Mouse (Mus musculus) left cerebral cortex, postnatal 36 days (tissue): ENCODE results near the gene Amfr. TPM values are rescaled to one million over a fixed set of nuclear protein-coding genes. Genes with fewer than 3 reads are reported as not detected.
"Not testable (repeated sequence)": the region's sequence is repeated elsewhere in the genome, so short reads cannot be mapped to it uniquely, and the experiment has no call there.

ENCODE experiments used
- DNase-seq, 2 experiments: peaks; one replicate each; pipeline ENCODE4 v3.0.0; 2021 to 2022; ENCODE audit warnings: low spot score in 2 of 2, mixed read lengths in 1 of 2
- intact Hi-C: fragments of 180-260 bp; cut with DNase I; formaldehyde crosslinking; loops from one replicate; pipeline ENCODE4 v1.15.1; 2025
- total RNA-seq, 2 experiments: library from RNA; stranded (reverse); gene quantifications; 2 replicates each; pipeline ENCODE4 v1.2.3; 2021

Amfr gene
- total RNA-seq = 100 to 1,000 TPM; 111 to 123 TPM

- intact Hi-C loops = no loop called here
- DNase-seq = peak; percentile 63 to 77
These were observed at the start of gene Amfr for GRCm38 (mm10) chr8:94012013-94012951. Amfr (minus strand) TSS chr8:94012842.

- intact Hi-C loops = no loop called here
These were observed 44.7 kb upstream of the Amfr start for GRCm38 (mm10) chr8:94057157-94057854.

GRCm38 (mm10) chr8:94052696-94053095, 40.1 kb upstream of the Amfr start:
- DNase-seq = no peak
- intact Hi-C loops = no loop called here

More at GRCm38 (mm10) chr8:94057157-94057854, 44.7 kb upstream of the Amfr start:
- DNase-seq = peak in 1 of 2 experiments; percentile 28

GRCm38 (mm10) chr8:94047845-94048244, 35.2 kb upstream of the Amfr start:
- DNase-seq = no peak
- intact Hi-C loops = no loop called here

GRCm38 (mm10) chr8:94037806-94038205, 25.2 kb upstream of the Amfr start:
- peak in 1 of 2 experiments; percentile 15 for DNase-seq
- intact Hi-C loops = no loop called here

GRCm38 (mm10) chr8:94036944-94037524, 24.4 kb upstream of the Amfr start, which contains the start of the genes Nudt21 and Ogfod1:
Nudt21 (minus strand) TSS chr8:94037031.
Ogfod1 (plus strand) TSS chr8:94037198.
- intact Hi-C loops = no loop called here

GRCm38 (mm10) chr8:94036541-94036940, 23.9 kb upstream of the Amfr start:
- DNase-seq = peak; percentile 61 to 68
- intact Hi-C loops = not testable (repeated sequence)

More at GRCm38 (mm10) chr8:94036944-94037524, 24.4 kb upstream of the Amfr start, which contains the start of the genes Nudt21 and Ogfod1:
- peak; percentile 92 to 95 for DNase-seq

GRCm38 (mm10) chr8:94035200-94035599, 22.6 kb upstream of the Amfr start:
- intact Hi-C loops = no loop called here
- no peak for DNase-seq

GRCm38 (mm10) chr8:94033601-94034000, 21.0 kb upstream of the Amfr start:
- intact Hi-C loops = no loop called here

GRCm38 (mm10) chr8:94029701-94030100, 17.1 kb upstream of the Amfr start:
- intact Hi-C loops = no loop called here
- no peak for DNase-seq

More at GRCm38 (mm10) chr8:94033601-94034000, 21.0 kb upstream of the Amfr start:
- DNase-seq = no peak

- intact Hi-C loops = no loop called here
- no peak for DNase-seq
These were observed 11.3 kb upstream of the Amfr start for GRCm38 (mm10) chr8:94023916-94024315.

- no peak for DNase-seq
- intact Hi-C loops = no loop called here
These were observed 477 bp upstream of the Amfr start for GRCm38 (mm10) chr8:94013026-94013612.

- intact Hi-C loops = no loop called here
- no peak for DNase-seq
These were observed 1.3 kb downstream of the Amfr start for GRCm38 (mm10) chr8:94011076-94012012.

- intact Hi-C loops = no loop called here
These were observed 2.4 kb downstream of the Amfr start for GRCm38 (mm10) chr8:94010101-94010705.

GRCm38 (mm10) chr8:94009243-94009845, 3.3 kb downstream of the Amfr start:
- intact Hi-C loops = no loop called here

More at GRCm38 (mm10) chr8:94010101-94010705, 2.4 kb downstream of the Amfr start:
- DNase-seq = no peak

GRCm38 (mm10) chr8:94004139-94004538, 8.5 kb downstream of the Amfr start:
- intact Hi-C loops = no loop called here
- DNase-seq = no peak

More at GRCm38 (mm10) chr8:94009243-94009845, 3.3 kb downstream of the Amfr start:
- no peak for DNase-seq

- intact Hi-C loops = no loop called here
- no peak for DNase-seq
These were observed 13.7 kb downstream of the Amfr start for GRCm38 (mm10) chr8:93998961-93999360.
